In the genomic region with DNA sequence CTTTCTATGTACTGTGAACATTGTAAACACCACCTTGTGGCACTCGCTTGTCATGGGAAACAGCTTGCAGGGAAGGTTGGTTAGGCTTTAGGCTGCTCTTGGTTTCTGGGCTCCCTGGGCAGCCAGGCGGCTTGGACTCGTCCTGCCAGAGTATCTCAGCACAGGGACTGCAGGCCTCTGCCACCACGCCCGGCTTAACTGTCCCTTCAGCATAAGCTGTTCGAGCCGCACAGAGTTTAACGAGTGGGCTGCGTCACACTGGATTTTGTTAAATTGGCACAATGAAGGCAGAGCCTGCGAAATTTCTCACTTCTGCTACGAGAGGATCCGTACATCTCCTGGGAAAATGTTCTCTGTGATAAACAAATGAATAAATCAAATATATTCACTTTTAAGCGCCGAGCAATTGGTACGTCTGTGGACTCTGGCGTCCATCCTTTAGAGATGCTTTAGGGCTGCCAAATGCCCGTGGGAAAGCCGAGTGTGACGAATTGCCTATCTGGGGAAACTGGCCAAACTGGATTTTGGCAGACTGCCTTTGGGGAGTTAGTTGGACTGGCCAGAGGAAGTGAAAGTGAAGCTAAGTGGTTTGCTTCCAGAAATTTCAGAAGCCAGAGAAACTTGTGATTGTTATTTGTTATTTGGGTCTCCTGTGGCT, we compare ENCODE assay signal across 7 mouse cellular contexts.
DNase-seq lines count a peak whose midpoint lies in the region; ATAC-seq and TF ChIP-seq lines count a peak whose summit lies in the region.

No protein-coding gene starts in this region.

- H3K27me3 ChIP-seq in forebrain, embryonic 16.5 days (replicated peaks; ENCODE audit: control insufficient read depth, insufficient read depth, low read length) = no peaks in the 10 kb centered on the region
- no peaks in the 10 kb centered on the region for H3K27me3 ChIP-seq in hindbrain, postnatal 0 days (ENCODE audit: insufficient read depth, low read length)
- H3K27me3 ChIP-seq in midbrain, embryonic 16.5 days (ENCODE audit: control insufficient read depth, insufficient read depth, low read depth, low read length) = no peaks in the 10 kb centered on the region

- peak overlapping the region; percentile 16 for H3K4me2 ChIP-seq in forebrain, embryonic 16.5 days (ENCODE audit: low read length)
- peak overlapping the region; percentile 34 for H3K4me2 ChIP-seq in hindbrain, postnatal 0 days (ENCODE audit: low read depth, low read length)
- H3K4me2 ChIP-seq in midbrain, embryonic 16.5 days (ENCODE audit: low read length) = no peak overlapping the region

- no peak overlapping the region for H3K4me3 ChIP-seq in forebrain, embryonic 16.5 days (replicated peaks; ENCODE audit: low read length)
- no peak overlapping the region for H3K4me3 ChIP-seq in hindbrain, postnatal 0 days (ENCODE audit: low read length)
- H3K4me3 ChIP-seq in midbrain, embryonic 16.5 days (ENCODE audit: low read depth, low read length) = no peak overlapping the region

- peaks cover 24% of the 10 kb centered on the region for H3K4me1 ChIP-seq in forebrain, embryonic 16.5 days (replicated peaks; ENCODE audit: control insufficient read depth, insufficient read depth, low read length)
- no peaks in the 10 kb centered on the region for H3K4me1 ChIP-seq in hindbrain, postnatal 0 days (ENCODE audit: insufficient read depth, low read length)
- peaks cover 8% of the 10 kb centered on the region for H3K4me1 ChIP-seq in midbrain, embryonic 16.5 days (ENCODE audit: control insufficient read depth, insufficient read depth, low read length)

- 35% methylated on average over 19 of the region's 19 CpGs for WGBS in forebrain, embryonic 16.5 days
- WGBS in hindbrain, postnatal 0 days = 41% methylated on average over 19 of the region's 19 CpGs
- WGBS in midbrain, embryonic 16.5 days = 60% methylated on average over 19 of the region's 19 CpGs

- peak; percentile 23 for DNase-seq in A20 (ENCODE audit: low read depth, low spot score)
- peak; percentile 72 for DNase-seq in NIH3T3 (ENCODE audit: low read depth)
- peak; percentile 90 for DNase-seq in hindbrain, postnatal 0 days (ENCODE audit: low spot score)
- peak; percentile 79 for DNase-seq in left cerebral cortex, postnatal 4 days
- DNase-seq in embryo, embryonic 10 days (ENCODE audit: low spot score) = no peak

- 0 out of 2 replicates have a peak overlapping the region, but pooled peaks have one; percentile 5 for H3K9ac ChIP-seq in forebrain, embryonic 16.5 days (replicated peaks; ENCODE audit: low read depth, low read length)
- no peak overlapping the region for H3K9ac ChIP-seq in hindbrain, postnatal 0 days (replicated peaks; ENCODE audit: low read length)
- no peak overlapping the region for H3K9ac ChIP-seq in midbrain, embryonic 16.5 days (ENCODE audit: low read depth, low read length)

- peak; percentile 39 for TF ChIP-seq CTCF in hindbrain, postnatal 0 days (IDR thresholded peaks at IDR 0.05; ENCODE audit: low read depth)

- intact Hi-C loops in left cerebral cortex, postnatal 4 days (cut with DNase I) = no loop called here

- peak overlapping the region; percentile 73; the same call in 1 of the 2 replicates for H3K27ac ChIP-seq in forebrain, embryonic 16.5 days (ENCODE audit: low read length)
- peak overlapping the region; percentile 82 for H3K27ac ChIP-seq in hindbrain, postnatal 0 days
- peak overlapping the region; percentile 45 for H3K27ac ChIP-seq in midbrain, embryonic 16.5 days (ENCODE audit: low read length)

- no peaks in the 10 kb centered on the region for H3K36me3 ChIP-seq in forebrain, embryonic 16.5 days (ENCODE audit: control insufficient read depth, insufficient read depth)
- no peaks in the 10 kb centered on the region for H3K36me3 ChIP-seq in hindbrain, postnatal 0 days (ENCODE audit: insufficient read depth, low read length)
- H3K36me3 ChIP-seq in midbrain, embryonic 16.5 days (ENCODE audit: control insufficient read depth, insufficient read depth, low read length) = no peaks in the 10 kb centered on the region

- no peaks in the 10 kb centered on the region for H3K9me3 ChIP-seq in forebrain, embryonic 16.5 days (ENCODE audit: control insufficient read depth, low read length)
- no peaks in the 10 kb centered on the region for H3K9me3 ChIP-seq in hindbrain, postnatal 0 days (ENCODE audit: low read length)
- peaks cover 1% of the 10 kb centered on the region; the same call in 1 of the 2 replicates for H3K9me3 ChIP-seq in midbrain, embryonic 16.5 days (replicated peaks; ENCODE audit: control insufficient read depth, low read length, poor library complexity, severe bottlenecking)

- no peak for ATAC-seq in forebrain, embryonic 16.5 days
- peak; percentile 53 for ATAC-seq in hindbrain, postnatal 0 days
- ATAC-seq in midbrain, embryonic 16.5 days = no peak
